12 mouse cellular contexts compared by ENCODE assay signal in genomic region chr3:50694904-50695680, GRCm38 (mm10).
DNase-seq lines count a peak whose midpoint lies in the region; ATAC-seq and TF ChIP-seq lines count a peak whose summit lies in the region.
"Had no signal": no experiment of that assay in that cellular context is flagged by ENCODE, and none has a peak within 500 bp of the region (broad histone marks: within the 10 kb centered on the region; RNA-seq: fewer than 3 reads in every experiment).

No protein-coding gene starts in this region.

- no peak for TF ChIP-seq POLR2A in cortical plate, adult 2 months (IDR thresholded peaks at IDR 0.05; ENCODE audit: extremely low read depth, insufficient read depth, low read length)

- DNase-seq in embryonic facial prominence, embryonic 10.5 days (ENCODE audit: low spot score): no peak
- no peak for DNase-seq in hindbrain, embryonic 11.5 days (ENCODE audit: low spot score)
- DNase-seq in midbrain, postnatal 0 days (ENCODE audit: low spot score): no peak
- no peak for DNase-seq in left cerebral cortex, adult 18-20 months (ENCODE audit: low spot score in 2 of 2)
- DNase-seq in urinary bladder, postnatal 25 days (ENCODE audit: low spot score): no peak
- DNase-seq: heart, adult 2 months; lung, adult 2 months had no signal

- no peaks in the 10 kb centered on the region for H3K27me3 ChIP-seq in embryonic facial prominence, embryonic 12.5 days
- H3K27me3 ChIP-seq in embryonic facial prominence, embryonic 10.5 days (replicated peaks; ENCODE audit: low read depth, poor library complexity, severe bottlenecking): no peaks in the 10 kb centered on the region
- H3K27me3 ChIP-seq in hindbrain, embryonic 15.5 days: no peaks in the 10 kb centered on the region
- H3K27me3 ChIP-seq in hindbrain, embryonic 11.5 days (ENCODE audit: control insufficient read depth, insufficient read depth, low read length): no peaks in the 10 kb centered on the region
- H3K27me3 ChIP-seq in midbrain, postnatal 0 days (ENCODE audit: insufficient read depth, low read length): no peaks in the 10 kb centered on the region

- no peaks in the 10 kb centered on the region for H3K36me3 ChIP-seq in embryonic facial prominence, embryonic 12.5 days
- no peaks in the 10 kb centered on the region for H3K36me3 ChIP-seq in embryonic facial prominence, embryonic 10.5 days (replicated peaks)
- H3K36me3 ChIP-seq in hindbrain, embryonic 15.5 days: no peaks in the 10 kb centered on the region
- no peaks in the 10 kb centered on the region for H3K36me3 ChIP-seq in hindbrain, embryonic 11.5 days (ENCODE audit: control insufficient read depth, insufficient read depth, low read length)
- no peaks in the 10 kb centered on the region for H3K36me3 ChIP-seq in midbrain, postnatal 0 days (ENCODE audit: insufficient read depth, low read length)

- WGBS in embryonic facial prominence, embryonic 12.5 days: 77% methylated on average over 15 of the region's 15 CpGs
- 81% methylated on average over 15 of the region's 15 CpGs for WGBS in embryonic facial prominence, embryonic 10.5 days
- WGBS in hindbrain, embryonic 15.5 days: 49% methylated on average over 15 of the region's 15 CpGs
- 66% methylated on average over 15 of the region's 15 CpGs for WGBS in hindbrain, embryonic 11.5 days
- 40% methylated on average over 15 of the region's 15 CpGs for WGBS in midbrain, postnatal 0 days

- no peak for TF ChIP-seq CTCF in cortical plate, adult 2 months (IDR thresholded peaks at IDR 0.05; ENCODE audit: extremely low read depth, insufficient read depth, low read length)
- no peak for TF ChIP-seq CTCF in midbrain, postnatal 0 days (IDR thresholded peaks at IDR 0.05)

- H3K4me3 ChIP-seq in embryonic facial prominence, embryonic 12.5 days: no peak overlapping the region
- H3K4me3 ChIP-seq in embryonic facial prominence, embryonic 10.5 days: no peak overlapping the region
- no peak overlapping the region for H3K4me3 ChIP-seq in hindbrain, embryonic 15.5 days
- no peak overlapping the region for H3K4me3 ChIP-seq in hindbrain, embryonic 11.5 days (ENCODE audit: low read depth, low read length)
- no peak overlapping the region for H3K4me3 ChIP-seq in cortical plate, adult 2 months (ENCODE audit: insufficient read depth, low read length)
- no peak overlapping the region for H3K4me3 ChIP-seq in midbrain, postnatal 0 days (ENCODE audit: low read depth, low read length)
- H3K4me3 ChIP-seq: heart, adult 2 months; myocyte had no signal

- no peak overlapping the region for H3K9ac ChIP-seq in embryonic facial prominence, embryonic 12.5 days
- no peak overlapping the region for H3K9ac ChIP-seq in hindbrain, embryonic 15.5 days
- H3K9ac ChIP-seq in hindbrain, embryonic 11.5 days (ENCODE audit: low read depth, low read length): no peak overlapping the region
- H3K9ac ChIP-seq in midbrain, postnatal 0 days (replicated peaks; ENCODE audit: low read length, poor library complexity, severe bottlenecking): no peak overlapping the region

- no peak overlapping the region for H3K4me2 ChIP-seq in embryonic facial prominence, embryonic 12.5 days (replicated peaks)
- 0 out of 2 replicates have a peak overlapping the region, but pooled peaks have one; percentile 17 for H3K4me2 ChIP-seq in hindbrain, embryonic 15.5 days
- H3K4me2 ChIP-seq in hindbrain, embryonic 11.5 days (replicated peaks; ENCODE audit: low read depth, low read length): no peak overlapping the region
- no peak overlapping the region for H3K4me2 ChIP-seq in midbrain, postnatal 0 days (ENCODE audit: low read depth, low read length, poor library complexity, severe bottlenecking)

- H3K4me1 ChIP-seq in embryonic facial prominence, embryonic 12.5 days: no peaks in the 10 kb centered on the region
- peaks cover 4% of the 10 kb centered on the region; the same call in 1 of the 2 replicates for H3K4me1 ChIP-seq in embryonic facial prominence, embryonic 10.5 days
- peaks cover 12% of the 10 kb centered on the region; the same call in 1 of the 2 replicates for H3K4me1 ChIP-seq in hindbrain, embryonic 15.5 days (replicated peaks)
- H3K4me1 ChIP-seq in hindbrain, embryonic 11.5 days (replicated peaks; ENCODE audit: control insufficient read depth, insufficient read depth, low read length): peaks cover 2% of the 10 kb centered on the region; the same call in 1 of the 2 replicates
- peaks cover 1% of the 10 kb centered on the region for H3K4me1 ChIP-seq in cortical plate, adult 2 months (ENCODE audit: control insufficient read depth, insufficient read depth, low read length)
- no peaks in the 10 kb centered on the region for H3K4me1 ChIP-seq in midbrain, postnatal 0 days (ENCODE audit: insufficient read depth, low read length)

- 0 out of 2 replicates have a peak overlapping the region, but pooled peaks have one; percentile 11 for H3K27ac ChIP-seq in embryonic facial prominence, embryonic 12.5 days
- H3K27ac ChIP-seq in embryonic facial prominence, embryonic 10.5 days (replicated peaks): no peak overlapping the region
- peak overlapping the region; percentile 63 for H3K27ac ChIP-seq in hindbrain, embryonic 15.5 days (replicated peaks)
- H3K27ac ChIP-seq in hindbrain, embryonic 11.5 days (ENCODE audit: low read depth, low read length): no peak overlapping the region
- 0 out of 2 replicates have a peak overlapping the region, but pooled peaks have one; percentile 41 for H3K27ac ChIP-seq in cortical plate, adult 2 months (ENCODE audit: insufficient read depth, low read length)
- peak overlapping the region; percentile 8; the same call in 1 of the 2 replicates for H3K27ac ChIP-seq in midbrain, postnatal 0 days (ENCODE audit: low read depth, low read length)
- H3K27ac ChIP-seq: heart, adult 2 months had no signal

- no peaks in the 10 kb centered on the region for H3K9me3 ChIP-seq in embryonic facial prominence, embryonic 12.5 days
- H3K9me3 ChIP-seq in embryonic facial prominence, embryonic 10.5 days: no peaks in the 10 kb centered on the region
- no peaks in the 10 kb centered on the region for H3K9me3 ChIP-seq in hindbrain, embryonic 15.5 days
- H3K9me3 ChIP-seq in hindbrain, embryonic 11.5 days (ENCODE audit: control insufficient read depth, low read length): no peaks in the 10 kb centered on the region
- H3K9me3 ChIP-seq in midbrain, postnatal 0 days (ENCODE audit: low read length): no peaks in the 10 kb centered on the region

- ATAC-seq in embryonic facial prominence, embryonic 12.5 days (ENCODE audit: insufficient number of reproducible peaks, insufficient read depth, low FRiP score, low TSS enrichment): no peak
- ATAC-seq in hindbrain, embryonic 15.5 days (ENCODE audit: low FRiP score, low read depth): no peak
- no peak for ATAC-seq in hindbrain, embryonic 11.5 days (ENCODE audit: low FRiP score)
- no peak for ATAC-seq in midbrain, postnatal 0 days (ENCODE audit: low FRiP score)
- ATAC-seq: inflammation-experienced regulatory T-cells, adult 6 months had no signal

Comparison
In these comparisons a context has a peak if more than half of its experiments do, and no peak if none do; other contexts are left out.
1. H3K27ac ChIP-seq: peak in embryonic facial prominence, embryonic 12.5 days (single experiment), hindbrain, embryonic 15.5 days (single experiment), cortical plate, adult 2 months (single experiment) and midbrain, postnatal 0 days (single experiment); none in embryonic facial prominence, embryonic 10.5 days (single experiment) and hindbrain, embryonic 11.5 days (single experiment).